Mouse (Mus musculus) gastrocnemius, adult 18-20 months (tissue): ENCODE measurements at regions not wholly inside any gene's neighbourhood (a gene's known extent, or its start where the extent isn't known, plus 50 kb on each side); places are given as distances from the start of the nearest gene placed in this dataset.

Experiments
- DNase-seq: peaks from one replicate; pipeline ENCODE4 v3.0.0; 2021; ENCODE audit warnings: low spot score

- peak; percentile 18 for DNase-seq
Measured at GRCm38 (mm10) chr10:37079535-37079934, 59.2 kb downstream of the Marcks start.

DNA sequence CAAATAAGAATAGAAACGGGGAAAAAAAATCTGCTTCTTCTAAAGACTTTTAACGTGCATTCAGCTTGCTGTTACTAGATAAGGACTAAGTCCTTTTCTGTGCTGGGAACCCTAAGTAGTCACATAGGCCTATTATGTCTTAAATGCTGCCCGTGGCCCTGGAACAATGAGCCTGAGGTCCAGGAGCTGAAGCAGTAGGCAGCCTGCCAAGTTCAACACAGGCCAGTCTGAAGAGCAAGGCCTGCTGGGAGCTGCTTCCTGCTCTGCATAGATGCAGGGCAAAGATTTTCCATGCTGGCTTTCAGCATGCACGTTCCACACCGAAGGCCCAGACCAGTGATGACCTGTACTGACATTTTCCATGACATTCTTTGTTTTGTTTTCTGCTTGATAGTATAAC is 60.3 kb downstream of the Marcks start:
- peak; percentile 78 for DNase-seq

- no peak for DNase-seq
Measured at GRCm38 (mm10) chr10:37077741-37078140, 61.0 kb downstream of the Marcks start.

DNA sequence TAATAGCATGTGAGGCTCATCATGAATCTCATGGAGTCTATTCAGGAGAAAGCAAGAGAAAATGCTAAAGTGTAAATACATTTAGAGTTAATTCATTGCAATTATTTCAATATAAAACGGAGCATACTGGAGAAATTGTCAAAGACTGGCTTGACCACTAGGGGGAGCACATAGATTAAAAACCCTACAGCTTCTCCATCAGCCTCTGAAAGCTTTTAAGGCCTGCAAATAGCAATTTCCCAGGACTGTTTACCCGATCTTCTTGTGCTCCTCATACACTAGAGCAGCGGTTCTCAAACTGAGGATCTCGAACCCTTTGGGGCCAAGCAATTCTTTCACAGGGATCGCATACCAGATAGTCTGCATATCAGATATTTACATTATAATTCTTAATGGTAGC is 65.9 kb downstream of the Marcks start:
- DNase-seq = peak; percentile 70

DNA sequence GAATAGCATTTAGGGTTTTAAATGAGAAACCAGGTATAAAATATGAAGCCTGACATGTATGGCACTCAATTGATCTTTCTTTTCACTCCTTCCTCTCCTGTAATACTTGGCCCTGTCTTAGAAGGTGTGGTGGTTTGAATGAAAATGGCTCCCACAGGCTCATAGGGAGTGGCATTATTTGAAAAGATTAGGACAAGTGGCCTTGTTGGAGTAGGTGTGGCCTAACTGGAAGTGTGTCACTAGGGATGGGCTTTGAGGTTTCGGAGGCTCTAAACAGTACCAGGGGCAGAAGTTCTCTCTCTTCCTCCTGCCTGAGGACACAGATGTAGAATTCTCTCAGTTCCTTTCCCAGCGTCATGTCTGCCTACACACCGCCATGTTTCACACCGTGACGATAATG is 66.7 kb downstream of the Marcks start:
- DNase-seq = no peak

GRCm38 (mm10) chr10:37071420-37071819 is 67.3 kb downstream of the Marcks start:
- DNase-seq = no peak
